8 mouse cellular contexts compared by ENCODE assay signal in the genomic region with DNA sequence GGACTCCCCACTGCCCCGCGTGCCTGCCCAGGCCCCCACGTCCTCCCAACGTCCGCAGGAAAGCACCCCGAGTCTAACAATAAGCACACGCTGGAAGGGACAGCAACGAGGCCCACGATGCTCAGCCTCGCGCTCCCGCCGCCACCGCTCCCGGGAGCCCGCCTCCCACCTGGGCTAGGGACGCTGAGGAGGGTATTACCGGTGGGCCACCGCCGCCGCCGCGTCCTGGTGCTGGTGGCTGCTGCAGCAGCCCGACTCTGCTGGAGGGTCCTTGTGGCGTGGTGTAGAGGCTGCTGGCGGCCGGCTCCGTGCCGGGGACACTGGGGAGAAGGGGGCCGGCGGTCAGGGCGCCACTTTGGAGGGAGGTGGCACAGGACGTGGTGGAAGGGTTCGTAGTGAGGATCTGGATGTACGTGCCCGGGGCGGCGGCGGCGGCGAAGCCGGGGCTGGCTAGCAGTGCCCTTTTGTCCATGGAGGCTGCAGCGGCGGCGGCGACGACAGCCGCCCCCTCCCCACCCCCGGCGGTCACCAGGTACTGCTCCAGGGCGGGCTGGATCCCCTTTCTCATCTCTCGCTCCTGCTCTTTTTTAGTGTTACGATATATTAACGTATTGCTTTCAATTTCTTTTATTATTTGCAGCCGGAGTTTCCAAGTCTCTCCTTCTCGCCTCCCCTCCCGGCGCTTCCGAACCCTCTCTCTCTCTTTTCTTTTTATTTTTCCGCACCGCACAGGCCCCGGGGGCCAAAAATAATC. TPM values are rescaled to one million over a fixed set of nuclear protein-coding genes. Genes with fewer than 3 reads are reported as not detected.
DNase-seq lines count a peak whose midpoint lies in the region; ATAC-seq and TF ChIP-seq lines count a peak whose summit lies in the region.

No protein-coding gene starts in this region.

- ATAC-seq in lung, postnatal 0 days: no peak

- TF ChIP-seq CTCF in lung, postnatal 0 days (IDR thresholded peaks at IDR 0.05): no peak

- no peaks in the 10 kb centered on the region for H3K9me3 ChIP-seq in forebrain, embryonic 10.5 days
- no peaks in the 10 kb centered on the region for H3K9me3 ChIP-seq in lung, postnatal 0 days (ENCODE audit: low read length)

- H3K4me3 ChIP-seq in forebrain, embryonic 10.5 days: peak overlapping the region; percentile 99
- H3K4me3 ChIP-seq in lung, postnatal 0 days (ENCODE audit: low read depth, low read length): peak overlapping the region; percentile 90

- DNase-seq in CD8-positive naive resting alpha-beta T cell, adult 2 months (ENCODE audit: low read depth in 2 of 2, low spot score in 2 of 2): peak; percentile 10 to 14
- peak; percentile 36 for DNase-seq in adrenal gland, postnatal 25 days
- DNase-seq in forebrain, embryonic 10.5 days (ENCODE audit: extremely low spot score, low spot score): no peak
- peak; percentile 24 to 44 for DNase-seq in heart, postnatal 36 days
- peak; percentile 25 for DNase-seq in layer of hippocampus, adult 9-11 months
- DNase-seq in lung, postnatal 0 days (ENCODE audit: low spot score): peak; percentile 44
- peak; percentile 35 for DNase-seq in right cerebral cortex, postnatal 14 days
- peak; percentile 22 to 23 for DNase-seq in urinary bladder, postnatal 36 days (ENCODE audit: low spot score in 2 of 2)

- H3K27ac ChIP-seq in forebrain, embryonic 10.5 days: peak overlapping the region; percentile 99
- H3K27ac ChIP-seq in lung, postnatal 0 days (ENCODE audit: low read length): peak overlapping the region; percentile 96

- H3K4me1 ChIP-seq in forebrain, embryonic 10.5 days: peaks cover 45% of the 10 kb centered on the region
- no peaks in the 10 kb centered on the region for H3K4me1 ChIP-seq in lung, postnatal 0 days (ENCODE audit: insufficient read depth, low read depth, low read length)

- intact Hi-C loops in heart, postnatal 36 days (cut with DNase I): loop anchor here (5.0 to 10.0 kb wide), 3 partner anchors 102 to 1030 kb away; a partner anchor contains a TSS

- peak overlapping the region; percentile 100 for H3K4me2 ChIP-seq in lung, postnatal 0 days (replicated peaks; ENCODE audit: low read depth, low read length)

- 0 out of 2 replicates have a peak, but pooled peaks have one; percentile 46 for TF ChIP-seq EP300 in lung, postnatal 0 days (IDR thresholded peaks at IDR 0.05)

- H3K36me3 ChIP-seq in forebrain, embryonic 10.5 days (replicated peaks): peaks cover 20% of the 10 kb centered on the region
- no peaks in the 10 kb centered on the region for H3K36me3 ChIP-seq in lung, postnatal 0 days (ENCODE audit: insufficient read depth, low read length)

- no peaks in the 10 kb centered on the region for H3K27me3 ChIP-seq in forebrain, embryonic 10.5 days (ENCODE audit: poor library complexity, severe bottlenecking)
- no peaks in the 10 kb centered on the region for H3K27me3 ChIP-seq in lung, postnatal 0 days (replicated peaks; ENCODE audit: insufficient read depth, low read length)

- H3K9ac ChIP-seq in lung, postnatal 0 days (replicated peaks; ENCODE audit: low read depth): peak overlapping the region; percentile 84

- WGBS in forebrain, embryonic 10.5 days: under 1% methylated on average over 57 of the region's 62 CpGs
- WGBS in lung, postnatal 0 days: under 1% methylated on average over 54 of the region's 62 CpGs

RNA-seq across cellular contexts. Expression of a gene that starts 0.6 kb away (rescaled TPM):
- total RNA-seq in adrenal gland, postnatal 25 days (2021): 10.8 and 13.1 TPM in 2 replicates
- 22.5 and 25.6 TPM in 2 replicates for polyA plus RNA-seq in forebrain, embryonic 10.5 days (2016; fragmentation: Nextera tagmentation; extraction: Ambion mirVana)
- total RNA-seq in heart, postnatal 36 days (2021): 1 to 10 TPM; 6.4 to 6.6 TPM
- 2.6 and 3.0 TPM in 2 replicates for polyA plus RNA-seq in lung, postnatal 0 days (2015; fragmentation: Nextera tagmentation; extraction: Ambion mirVana)
